Mouse (Mus musculus) layer of hippocampus, adult 8-10 months (tissue): Measurements from ENCODE around the gene BC035947. TPM values are rescaled to one million over a fixed set of nuclear protein-coding genes. Genes with fewer than 3 reads are reported as not detected.
"Not testable (repeated sequence)": the region's sequence is repeated elsewhere in the genome, so short reads cannot be mapped to it uniquely, and the experiment has no call there.

Source experiments
- DNase-seq, 2 experiments: peaks; one replicate each; pipeline ENCODE4 v3.0.0; 2022; ENCODE audit warnings: low spot score in 2 of 2
- total RNA-seq, 4 experiments: library from RNA; stranded (reverse); gene quantifications; 2 replicates each; pipeline ENCODE4 v1.2.4; 2022

BC035947 gene
- total RNA-seq, 4 experiments from 2014 or later = 1.0 to 1.5 (median 1.3) TPM

DNA sequence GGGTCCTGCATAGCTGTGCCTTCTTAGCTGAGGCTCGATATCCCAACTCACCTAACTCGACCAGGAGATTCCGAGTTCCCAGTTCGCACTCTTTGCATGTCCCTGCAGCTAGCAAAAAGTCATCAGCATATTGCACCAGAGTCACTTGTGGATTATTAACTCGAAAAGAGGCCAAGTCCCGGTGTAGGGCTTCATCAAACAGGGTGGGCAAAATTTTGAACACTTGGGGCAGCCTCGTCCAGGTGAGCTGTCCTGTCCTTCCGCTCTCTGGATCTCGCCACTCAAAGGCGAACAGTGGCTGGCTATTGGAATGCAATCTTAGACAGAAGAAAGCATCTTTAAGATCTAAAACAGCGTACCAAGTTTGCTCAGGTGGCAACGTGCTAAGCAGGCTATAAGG lies 10.1 kb downstream of the BC035947 start:
- DNase-seq = not testable (repeated sequence)

GRCm38 (mm10) chr1:78501036-78501435 lies 10.9 kb downstream of the BC035947 start:
- DNase-seq = no peak

DNA sequence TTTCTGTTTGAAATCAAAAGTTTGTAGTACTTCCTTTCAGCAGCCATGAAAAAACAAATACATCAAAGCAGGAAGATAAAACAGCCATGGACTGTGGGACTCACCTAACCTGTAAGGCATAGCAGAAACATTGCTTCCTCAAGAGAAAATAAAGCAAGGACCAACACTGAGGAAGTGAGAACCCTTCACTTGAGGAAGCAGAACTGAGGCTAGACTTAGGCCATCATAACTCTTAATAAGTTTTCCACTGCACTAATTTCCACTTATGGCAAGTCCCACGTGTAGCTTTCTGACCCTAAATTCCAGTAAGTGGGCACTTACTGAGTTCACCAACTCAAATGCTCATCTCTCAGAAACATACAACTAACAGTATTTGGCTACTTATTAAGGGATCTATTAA lies 21.8 kb downstream of the BC035947 start:
- no peak for DNase-seq

- DNase-seq = peak; percentile 84 to 88
Observed at GRCm38 (mm10) chr1:78488752-78489492, 23.0 kb downstream of the BC035947 start, which contains the start of gene Farsb. Gene Farsb (minus strand): TSS chr1:78488897.

- no peak for DNase-seq
Observed at GRCm38 (mm10) chr1:78488427-78488751, 23.6 kb downstream of the BC035947 start.

GRCm38 (mm10) chr1:78484361-78484760 lies 27.6 kb downstream of the BC035947 start:
- no peak for DNase-seq

DNA sequence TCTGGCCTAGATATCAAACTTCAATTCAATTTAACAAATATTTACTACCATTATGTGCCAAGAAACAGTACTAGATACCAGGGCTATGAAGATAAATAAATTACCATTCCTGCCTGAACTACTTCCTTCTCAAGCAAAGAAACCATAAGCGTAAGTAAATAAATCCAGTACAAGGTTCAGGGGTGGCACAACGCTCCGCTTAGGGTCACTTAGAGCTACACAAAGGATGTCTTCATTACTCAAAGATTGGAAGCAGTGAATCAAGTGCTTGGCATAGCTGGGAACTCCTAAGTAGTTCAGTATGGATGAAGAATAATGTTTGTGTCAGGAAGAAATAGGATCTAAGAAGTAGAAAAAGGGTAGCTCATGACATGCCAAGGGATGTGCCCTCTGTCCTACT lies 28.5 kb downstream of the BC035947 start:
- DNase-seq = no peak

DNA sequence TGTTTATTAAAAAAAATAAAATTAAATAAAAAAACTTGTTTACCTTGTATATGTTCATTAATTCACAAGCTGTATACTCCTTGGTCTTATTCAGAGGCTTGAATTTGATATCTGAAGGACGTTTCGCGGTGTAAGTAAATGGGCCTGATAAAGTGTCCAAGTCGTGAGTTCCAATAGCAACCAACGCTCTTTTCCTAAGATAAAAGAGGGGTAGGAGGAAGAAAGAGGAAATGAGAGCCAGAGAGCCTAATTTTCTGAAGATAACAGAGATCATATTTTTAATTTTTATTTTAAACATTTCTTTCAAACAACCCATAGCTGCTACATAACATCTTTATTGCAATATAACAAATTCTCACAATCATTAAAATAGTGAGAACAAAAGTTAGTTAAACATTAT lies 39.5 kb downstream of the BC035947 start:
- DNase-seq = no peak

- DNase-seq = peak in 1 of 2 experiments; percentile 44
Observed at GRCm38 (mm10) chr1:78454659-78455058, 57.3 kb downstream of the BC035947 start.

DNA sequence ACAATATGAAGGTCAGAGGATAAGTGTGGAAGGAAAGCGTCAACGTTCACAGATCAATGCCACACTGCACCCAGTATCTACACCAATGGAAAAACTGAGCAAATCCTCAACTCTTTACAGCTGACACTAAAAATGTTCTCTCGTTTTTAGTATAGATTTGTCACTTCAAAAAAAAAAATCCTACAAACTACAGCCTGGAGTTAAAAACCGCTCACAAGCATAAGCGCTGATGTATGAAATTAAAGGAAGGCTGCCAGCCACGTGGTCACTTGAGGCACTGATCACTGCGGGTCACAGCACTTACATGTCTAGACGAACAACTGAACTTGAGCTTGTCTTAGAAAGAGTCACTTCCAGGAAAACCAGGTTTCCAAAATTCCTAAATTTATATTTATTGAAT lies 58.1 kb downstream of the BC035947 start:
- DNase-seq = no peak

- DNase-seq = no peak
Observed at GRCm38 (mm10) chr1:78452544-78452943, 59.4 kb downstream of the BC035947 start.

DNA sequence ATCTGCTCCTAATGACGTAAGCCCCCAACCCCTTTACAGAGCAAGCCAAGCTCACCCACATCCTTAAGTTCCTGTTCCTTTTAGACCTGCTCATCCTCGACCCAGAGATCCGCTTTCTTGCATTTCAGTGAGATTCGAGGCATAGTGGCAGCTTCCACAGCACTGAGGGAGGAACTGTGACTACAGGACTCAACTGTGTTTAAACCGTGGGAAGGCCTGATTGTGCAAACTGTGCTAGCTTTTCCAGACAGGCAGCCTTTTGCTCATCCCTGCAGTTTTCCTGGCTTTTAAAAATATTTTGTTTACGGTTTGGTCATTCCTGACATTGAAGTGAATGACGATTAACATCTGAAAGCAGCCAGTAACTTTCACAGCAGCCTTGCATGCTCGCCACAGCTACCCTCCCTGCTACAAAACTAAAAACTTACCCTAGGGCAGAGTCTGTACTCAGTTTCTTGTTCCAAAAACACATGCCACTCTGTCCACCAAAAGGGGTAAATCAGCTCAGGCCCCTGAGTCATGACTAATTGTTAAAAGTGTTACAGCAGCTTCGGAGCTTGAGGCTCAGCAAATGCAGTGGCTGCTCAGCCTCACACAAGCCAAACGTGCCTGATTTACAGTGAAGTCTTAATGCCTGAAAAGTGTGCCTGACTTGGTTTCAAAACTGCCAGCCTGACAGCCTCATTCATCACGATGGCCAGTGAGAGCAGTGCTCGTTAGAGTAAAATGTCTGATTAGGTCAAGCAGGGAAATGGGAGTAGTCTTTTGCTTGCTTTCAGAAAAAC lies 60.7 kb downstream of the BC035947 start:
- DNase-seq = no peak

- no peak for DNase-seq
Observed at GRCm38 (mm10) chr1:78448091-78448490, 63.9 kb downstream of the BC035947 start.

Other genes with a start within 250 kb of the BC035947 start
- 1 to 10 TPM; 5.5 to 8.9 (median 7.1) TPM for gene Sgpp2, start 201.8 kb downstream of the BC035947 start, total RNA-seq
- 10 to 100 TPM; 61.7 to 74.3 (median 68.0) TPM for gene Farsb, start 23.3 kb downstream of the BC035947 start, total RNA-seq
- 1 to 10 TPM in 1 of 4 experiments, under 1 TPM in 1, not detected in 2; 0.43 to 1.6 TPM for gene Mogat1, start 1.2 kb downstream of the BC035947 start, total RNA-seq
- gene Acsl3, start 145.7 kb upstream of the BC035947 start, total RNA-seq = 100 to 1,000 TPM; 163 to 191 (median 171) TPM
- gene Utp14b, start 145.9 kb upstream of the BC035947 start, total RNA-seq = 10 to 100 TPM; 19.6 to 33.4 (median 22.8) TPM